Mouse (Mus musculus): ENCODE results near the gene Brat1.

DNA sequence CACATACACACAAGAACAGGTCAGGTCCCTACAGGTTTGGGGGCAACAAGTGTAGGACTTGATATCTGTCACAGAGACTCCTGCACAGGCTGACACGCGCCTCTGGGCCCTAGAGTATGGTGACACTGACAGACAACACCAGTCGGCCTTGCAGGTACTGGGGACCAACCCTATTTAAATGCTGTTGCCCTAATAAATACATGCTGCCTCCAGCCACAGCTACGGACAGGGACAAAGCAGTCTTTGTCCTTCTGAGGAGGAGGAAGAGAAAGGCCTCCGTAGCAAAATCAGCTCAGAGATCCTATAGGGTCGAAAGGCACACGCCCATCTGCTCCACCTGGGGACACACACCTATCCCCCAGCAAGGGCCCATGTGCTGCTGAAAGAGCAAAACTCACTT lies 8.8 kb upstream of the Brat1 start:
- TF ChIP-seq CTCF (IDR thresholded peaks at IDR 0.05; ENCODE audit: extremely low read depth, insufficient read length, insufficient replicate concordance, low read depth, low read length) (no peak), POLR2A (IDR thresholded peaks at IDR 0.05; ENCODE audit: low read depth, low read length) (no peak)
